Mouse (Mus musculus) embryo, embryonic 10.5 days (tissue): ENCODE measurements around the gene Fam131b.

ENCODE experiments used
- DNase-seq: peaks from one replicate; pipeline ENCODE4 v3.0.0-alpha.2; 2015; ENCODE audit warnings: low spot score

Fam131b gene

DNA sequence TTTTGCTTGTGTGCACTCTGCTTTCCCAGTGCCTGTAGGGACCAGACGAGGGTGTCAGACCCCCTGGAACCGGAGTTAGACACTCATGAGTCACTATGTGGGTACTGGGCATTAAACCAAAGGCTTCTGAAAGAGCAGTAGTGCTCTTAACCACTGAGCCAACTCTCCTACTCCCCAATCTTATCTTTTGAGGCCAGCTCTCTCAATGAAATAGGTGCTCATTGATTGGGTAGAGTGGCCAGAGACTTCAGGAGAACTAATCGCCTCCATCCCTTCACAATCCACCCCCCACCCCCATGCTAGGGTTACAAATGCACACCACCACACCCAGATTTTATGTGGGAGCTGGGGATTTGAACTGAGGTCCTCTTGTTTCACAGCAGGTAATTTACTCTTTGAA is 4.3 kb upstream of the Fam131b start:
- no peak for DNase-seq

DNA sequence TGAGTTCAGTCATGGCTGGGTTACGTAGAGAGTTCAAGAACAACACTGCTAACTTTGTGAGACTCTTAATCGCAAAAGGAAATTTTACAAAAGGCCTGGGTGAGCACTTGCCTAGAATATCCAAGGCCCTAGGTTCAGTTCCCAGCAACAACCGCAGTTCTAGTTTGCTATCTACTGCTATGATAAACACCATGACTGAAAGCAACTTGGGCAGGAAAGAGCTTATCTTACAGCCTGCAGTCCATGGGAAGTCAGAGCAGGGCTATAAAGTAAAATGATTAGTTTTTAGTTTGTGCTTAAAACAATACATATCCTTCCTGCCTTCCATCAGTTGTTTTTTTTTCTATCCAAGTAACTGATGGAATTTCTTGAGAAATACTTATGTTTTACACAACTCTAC is 2.1 kb upstream of the Fam131b start:
- DNase-seq: no peak

DNA sequence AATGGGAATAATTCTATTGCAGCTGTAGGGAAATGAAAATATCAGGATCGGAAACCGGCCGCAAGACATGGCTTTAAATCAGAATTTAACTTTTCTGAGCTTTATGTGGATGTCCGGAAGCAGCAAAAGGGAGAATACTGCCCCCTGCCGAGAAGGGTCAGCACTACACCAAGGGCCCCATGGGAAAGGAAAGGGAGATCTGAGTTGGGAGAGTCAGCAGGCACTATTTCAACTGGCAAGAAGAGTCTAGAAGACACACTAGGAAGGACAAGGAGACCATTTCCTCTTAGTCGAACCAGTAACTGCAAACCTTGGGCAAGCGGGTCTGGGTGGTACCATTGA is 796 bp upstream of the Fam131b start:
- peak; percentile 91 for DNase-seq

DNA sequence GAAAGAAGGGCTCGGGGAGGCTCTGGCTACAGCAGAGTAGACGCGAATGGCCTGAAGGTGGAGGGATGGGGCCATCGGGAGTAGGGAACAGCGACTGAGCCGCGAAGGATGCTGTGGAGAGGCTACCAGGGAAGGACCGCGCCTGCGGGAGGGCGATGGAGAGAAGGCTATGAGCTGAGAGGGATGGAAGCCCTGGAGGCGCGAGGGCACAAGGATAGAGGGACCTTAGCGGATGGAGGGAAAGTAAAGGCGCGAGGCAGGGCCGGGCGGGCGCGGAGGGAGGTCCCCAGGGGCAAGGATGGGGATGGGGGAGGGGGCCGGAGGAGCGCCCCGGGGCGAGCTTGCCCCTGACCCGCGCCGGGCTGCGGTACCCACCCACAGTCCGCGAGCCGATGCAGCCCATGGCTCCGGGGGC is 369 bp downstream of the Fam131b start:
- peak; percentile 57 for DNase-seq

DNA sequence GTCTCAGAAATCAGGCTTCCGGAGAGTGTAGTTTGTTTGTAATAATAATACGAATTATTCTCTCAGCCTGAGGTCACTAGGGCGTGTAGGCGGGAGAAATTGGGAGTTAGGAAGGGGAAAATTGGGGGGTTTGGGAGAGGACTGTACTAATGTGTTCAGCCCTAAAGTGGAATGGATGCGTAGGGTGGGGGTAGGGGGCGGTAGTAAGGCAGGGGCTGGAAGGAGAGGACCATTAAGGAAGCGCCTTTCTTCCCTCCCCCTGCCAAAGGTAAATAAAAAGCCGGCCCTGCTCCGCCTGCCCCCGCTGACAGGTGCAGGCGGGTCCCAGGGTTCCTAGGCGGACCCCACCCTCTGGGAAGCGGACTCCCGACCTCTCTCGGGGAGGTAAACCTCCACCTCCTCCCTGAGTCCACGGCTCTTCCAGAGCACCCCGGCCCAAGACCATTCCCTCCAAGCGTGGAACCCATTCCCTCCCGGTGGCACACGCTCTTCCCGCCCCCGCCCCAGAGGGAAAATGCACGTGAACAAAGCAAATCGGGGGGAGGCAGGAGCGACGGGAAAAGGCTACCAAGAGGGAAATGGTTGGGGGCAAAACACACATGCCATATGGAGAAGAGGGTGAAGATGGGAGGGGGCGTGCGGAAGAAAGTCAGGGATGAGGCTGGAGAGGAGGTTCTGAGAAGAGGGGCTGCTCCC is 924 bp downstream of the Fam131b start:
- DNase-seq: peak; percentile 8

DNA sequence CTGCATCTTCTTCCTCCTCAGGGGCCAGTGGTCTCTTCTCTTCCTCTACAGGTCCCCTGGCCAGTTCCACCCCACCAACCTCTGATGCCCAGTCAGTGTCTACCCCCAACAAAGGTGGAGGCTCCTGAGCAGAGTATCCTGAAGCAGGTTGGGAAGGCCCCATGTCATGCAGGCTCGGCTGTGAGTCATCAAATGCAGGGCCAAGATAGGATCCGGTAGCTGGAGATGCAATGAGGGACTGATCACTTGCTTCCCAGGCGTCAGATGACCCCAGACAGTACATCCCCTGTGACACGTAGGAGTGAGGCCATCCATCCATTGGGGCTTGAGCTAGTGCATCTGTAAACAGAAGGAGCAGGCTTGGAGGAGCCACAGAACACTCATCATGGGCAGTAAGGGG is 6.2 kb downstream of the Fam131b start:
- DNase-seq: no peak

DNA sequence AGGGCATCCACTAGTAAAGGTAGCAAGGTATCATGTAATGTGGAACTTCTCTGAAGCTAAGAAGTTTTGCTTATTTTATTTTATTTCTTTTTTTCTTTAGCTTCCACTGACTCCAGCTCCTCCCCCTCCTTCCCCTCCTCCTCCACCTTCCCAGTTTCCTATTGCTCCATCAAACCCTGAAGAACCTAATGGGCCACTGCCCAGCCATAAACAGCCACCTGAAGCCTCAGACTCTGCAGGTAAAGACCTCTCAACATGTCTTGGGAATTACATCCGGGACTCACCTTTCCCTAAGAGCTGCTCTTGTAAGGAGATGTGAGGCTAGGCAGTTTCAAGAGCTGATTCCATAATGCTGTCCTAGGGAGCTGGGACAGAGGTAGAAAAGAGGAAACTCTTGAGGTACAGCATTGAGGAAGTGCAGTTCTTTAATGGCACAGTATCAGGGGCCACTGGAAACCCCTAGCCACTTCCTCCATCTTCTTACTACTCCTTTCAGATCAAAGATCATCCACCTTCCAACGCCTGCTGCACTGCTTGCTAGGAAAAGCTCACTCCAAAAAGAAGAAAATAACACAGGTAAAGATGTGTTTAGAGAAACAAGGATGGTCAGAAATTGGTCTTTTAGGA is 13.9 kb downstream of the Fam131b start:
- no peak for DNase-seq

DNA sequence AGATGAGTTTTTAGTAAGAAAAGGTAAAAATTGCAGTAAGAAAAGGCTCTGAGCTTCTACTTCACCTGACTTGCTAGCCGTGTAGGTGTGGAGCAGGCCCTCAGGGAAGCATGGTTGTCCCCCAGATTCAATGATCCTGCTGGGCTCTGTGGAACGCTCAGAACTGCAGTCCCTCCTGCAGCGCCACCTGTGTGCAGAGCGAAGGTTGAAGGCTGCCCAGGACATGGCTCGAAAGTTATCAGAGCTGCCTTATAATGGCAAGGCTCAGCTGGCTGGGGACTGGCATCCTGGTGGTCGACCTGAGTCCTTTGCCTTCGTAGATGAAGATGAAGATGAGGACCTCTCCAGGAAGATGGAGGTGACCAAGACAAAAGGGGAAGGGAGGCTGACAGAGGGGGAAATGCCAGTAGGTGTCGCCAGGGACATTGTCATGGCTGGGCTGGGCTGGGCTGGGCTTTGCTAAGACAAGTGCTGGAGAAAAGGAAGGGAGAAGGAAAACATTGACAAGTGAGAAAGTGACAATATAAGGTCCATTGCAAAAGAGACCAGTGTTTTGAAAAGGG is 14.5 kb downstream of the Fam131b start:
- no peak for DNase-seq

DNA sequence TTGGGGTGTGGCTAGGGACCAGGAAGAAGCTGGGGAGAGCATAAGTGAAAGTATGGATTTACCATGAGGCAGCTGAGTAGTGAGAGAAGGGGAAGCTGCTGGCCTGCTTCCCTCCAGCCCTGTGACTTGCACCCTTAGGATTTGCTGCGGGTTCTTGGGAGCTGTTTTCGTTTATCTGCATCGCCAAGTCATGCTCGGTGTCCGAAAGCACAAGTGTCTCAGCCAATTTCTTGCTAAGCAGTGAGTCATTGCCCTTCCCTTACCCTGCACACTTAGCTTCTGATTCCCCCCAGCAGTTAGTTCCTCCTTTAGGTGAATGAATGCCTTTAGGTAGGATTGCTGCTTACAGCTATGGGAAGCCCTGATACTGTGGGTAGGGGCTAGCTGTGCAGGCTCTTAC is 25.1 kb downstream of the Fam131b start:
- no peak for DNase-seq

DNA sequence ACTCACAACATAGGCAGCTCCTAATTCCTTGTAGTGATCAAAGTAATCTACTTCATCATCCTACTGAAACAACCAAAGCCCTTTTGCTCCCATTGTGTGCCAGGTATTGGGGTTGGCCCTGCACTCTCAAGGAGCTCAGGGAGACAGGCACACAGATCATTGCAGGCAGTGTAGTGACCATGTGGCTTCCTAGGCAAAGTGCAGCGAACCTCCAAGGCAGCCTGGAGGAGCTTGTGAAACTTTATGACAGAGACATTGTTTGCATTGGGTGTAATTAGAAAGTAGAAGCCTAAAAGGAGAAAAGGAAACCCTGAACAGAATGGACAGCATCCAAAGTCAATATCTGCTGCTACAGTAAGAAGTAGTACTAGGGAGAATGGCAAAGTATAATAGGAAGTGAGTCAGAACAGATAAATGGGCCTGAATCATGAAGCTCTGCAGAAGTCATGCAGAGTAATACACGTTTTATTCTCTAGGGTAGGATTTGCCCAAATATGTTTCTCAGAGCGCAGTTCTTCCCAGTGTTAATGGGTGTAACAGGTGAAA is 28.8 kb downstream of the Fam131b start:
- DNase-seq: no peak

DNA sequence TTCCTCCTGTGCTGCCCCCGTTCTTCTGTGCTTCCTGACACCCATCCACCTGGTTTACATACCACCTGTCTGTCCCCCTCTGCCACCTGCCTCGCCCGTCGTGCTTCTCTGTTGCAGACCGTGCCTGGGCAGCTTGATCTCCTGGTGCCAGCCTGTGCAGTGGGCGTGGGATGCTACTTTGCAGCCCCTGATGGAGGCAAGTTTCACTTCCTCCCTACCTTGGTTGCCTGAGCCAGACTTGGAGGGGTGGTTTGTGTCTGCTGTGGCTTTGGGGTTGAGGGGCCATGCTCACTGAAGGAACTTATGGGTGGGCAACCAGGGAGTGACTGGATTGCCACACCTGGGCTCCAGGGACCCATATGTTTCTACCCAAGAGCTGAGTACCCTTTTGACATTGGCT is 31.1 kb downstream of the Fam131b start:
- DNase-seq: no peak

DNA sequence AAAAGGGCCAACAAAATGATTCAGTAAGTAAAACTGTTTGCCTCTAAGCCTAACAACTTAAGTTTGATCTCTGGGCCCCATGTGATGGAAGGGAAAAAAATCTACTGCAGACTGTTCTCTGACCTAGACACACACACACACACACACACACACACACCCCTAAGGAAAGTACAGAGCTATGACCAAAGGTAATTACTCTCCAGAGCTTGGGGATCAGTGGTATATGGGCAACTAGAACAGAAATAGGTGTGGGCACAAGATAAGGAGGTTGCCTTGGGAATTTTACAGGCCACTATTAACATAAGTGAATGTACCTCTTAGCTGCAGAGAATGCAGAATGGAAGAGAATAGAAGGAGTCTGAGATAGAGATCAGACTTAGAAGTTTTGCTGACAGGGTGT is 36.9 kb downstream of the Fam131b start:
- DNase-seq: no peak

DNA sequence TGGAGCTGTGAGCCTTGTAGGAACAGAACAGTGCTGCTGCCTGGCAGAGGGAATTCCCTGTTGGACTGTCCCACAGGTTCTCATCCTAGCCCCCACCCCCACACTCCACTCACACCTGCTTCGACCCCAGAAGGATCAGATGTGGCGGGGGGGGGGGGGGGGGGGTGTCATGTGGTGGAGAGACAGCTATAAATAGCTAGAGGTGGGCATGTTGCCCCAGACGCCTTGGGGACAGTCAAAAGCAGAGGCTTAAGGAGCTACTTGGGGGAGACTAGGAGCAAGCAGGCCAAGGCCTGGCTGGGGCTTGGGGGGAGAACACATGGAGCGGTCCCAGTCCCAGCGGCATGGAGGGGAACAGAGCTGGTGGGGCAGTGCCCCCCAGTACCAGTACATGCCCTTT is 38.0 kb downstream of the Fam131b start, which contains the start of gene Clcn1:
Gene Clcn1 (plus strand): TSS at position 238 of the 400 bp plus-strand sequence.
- DNase-seq: no peak

DNA sequence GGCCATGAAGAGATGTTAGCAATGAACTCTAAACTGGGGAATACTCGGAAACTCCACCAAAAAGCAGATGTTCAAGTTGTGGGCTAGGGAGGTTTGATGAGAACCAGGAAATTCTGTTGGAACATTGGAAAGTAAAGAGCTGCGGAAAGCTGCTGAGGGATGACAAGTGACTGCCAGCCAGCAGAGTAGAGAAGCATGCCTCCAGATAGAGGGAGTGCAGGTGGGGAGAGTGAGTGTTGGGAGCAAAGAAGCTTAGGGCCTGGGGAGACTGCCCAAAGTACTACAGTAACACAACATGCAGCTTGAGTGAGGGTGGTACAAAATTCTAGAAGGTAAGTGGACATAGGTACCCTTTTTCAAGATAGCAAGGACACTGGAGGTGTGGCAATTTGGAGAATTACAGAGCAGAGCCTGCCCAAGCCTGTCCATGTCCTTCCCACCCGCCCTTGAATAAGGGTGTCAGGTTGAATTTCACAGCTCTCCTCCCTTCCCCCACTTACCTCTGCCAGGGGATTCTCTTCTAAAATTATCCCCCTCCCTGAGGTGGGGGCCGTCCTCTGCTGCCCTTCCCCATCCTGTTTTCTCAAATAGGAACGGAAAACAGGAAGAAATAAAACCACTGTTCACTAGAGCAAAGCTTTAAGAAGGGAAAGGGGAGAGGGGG is 41.4 kb downstream of the Fam131b start:
- no peak for DNase-seq

DNA sequence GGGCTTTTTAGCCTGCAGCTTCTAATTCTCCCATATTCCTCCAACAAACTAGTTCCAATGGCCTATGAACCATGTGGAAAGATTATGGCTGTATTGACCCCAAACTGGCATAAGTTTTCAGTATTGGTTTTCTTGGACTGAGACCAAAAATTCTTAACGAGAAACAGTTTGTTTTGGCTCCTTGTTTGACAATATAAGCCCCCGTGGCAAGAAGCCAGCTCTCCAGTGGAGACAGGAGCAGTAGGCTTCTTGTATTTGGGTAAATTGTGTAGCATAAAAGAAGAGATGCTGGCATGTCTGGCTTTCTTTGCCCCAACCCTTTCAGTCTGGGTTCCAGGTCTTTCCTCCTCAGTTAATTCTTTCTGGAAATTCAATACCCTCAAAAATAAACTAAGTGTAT is 48.3 kb downstream of the Fam131b start:
- DNase-seq: no peak

DNA sequence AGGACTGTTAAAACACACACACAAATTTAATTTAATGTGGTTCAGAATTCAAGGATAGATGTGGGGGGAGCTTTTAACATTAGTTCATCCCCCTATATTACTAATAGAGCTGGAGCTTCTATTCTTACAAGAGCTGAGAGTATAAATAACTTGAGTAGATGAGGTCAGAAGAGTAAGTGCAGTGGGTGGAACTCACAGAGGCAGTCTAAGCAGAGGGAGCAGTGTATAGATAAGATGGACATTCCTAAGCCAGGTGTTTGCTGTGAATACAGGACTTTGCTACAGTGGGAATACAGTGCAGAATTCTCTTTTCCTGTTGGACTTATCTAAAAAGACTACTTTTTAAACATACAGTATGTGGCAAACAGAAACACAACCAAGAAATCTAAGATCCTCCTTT is 53.6 kb downstream of the Fam131b start:
- no peak for DNase-seq

DNA sequence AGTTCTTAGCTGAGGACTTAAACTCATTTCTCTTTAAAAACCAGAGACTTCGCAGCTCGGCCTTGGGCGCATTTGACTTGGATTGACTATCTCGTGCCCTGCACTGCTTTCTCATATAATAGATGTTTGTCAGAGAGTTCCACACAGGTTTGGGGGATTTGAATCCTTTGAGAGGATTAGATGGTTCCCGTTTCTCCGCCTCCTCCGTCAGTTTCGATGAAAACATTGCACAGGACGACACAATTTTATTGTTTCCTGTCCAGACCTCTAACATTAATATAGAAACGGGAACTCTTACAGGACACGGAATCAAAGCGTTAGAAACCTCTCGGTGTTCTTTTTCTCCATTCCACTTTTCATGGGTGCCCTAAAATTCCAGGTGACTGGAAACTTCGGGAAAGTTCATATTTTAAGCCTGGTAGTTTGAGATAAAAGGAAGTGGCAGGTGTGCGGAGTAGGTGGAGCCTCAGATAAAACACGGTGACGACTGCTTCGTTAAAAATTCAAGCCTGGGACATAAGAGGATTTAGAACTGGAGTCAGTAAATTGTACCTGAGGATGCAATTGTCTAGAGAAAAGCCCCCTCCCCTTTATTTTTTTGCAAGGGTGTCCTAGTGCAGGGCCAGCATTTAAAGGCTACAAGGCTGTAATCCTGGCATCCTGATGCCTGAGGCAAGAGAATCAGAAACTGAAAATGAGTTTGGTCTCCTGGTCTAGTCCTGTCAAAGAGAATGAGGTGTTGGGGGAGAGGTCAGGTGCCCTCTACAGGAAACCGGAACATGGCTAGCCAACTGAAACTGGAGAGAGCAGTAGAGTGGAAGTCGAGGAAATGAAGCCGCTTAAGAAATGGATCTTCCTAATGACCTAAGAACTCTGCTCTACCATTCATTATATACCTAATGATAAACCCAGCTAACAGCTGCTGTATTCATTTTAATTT is 58.8 kb downstream of the Fam131b start:
- DNase-seq: peak; percentile 64
